Mouse (Mus musculus): ENCODE results near the gene Unc119. TPM values are rescaled to one million over a fixed set of nuclear protein-coding genes. Genes with fewer than 3 reads are reported as not detected.
A peak's percentile ranks its signal among the peaks of the same experiment; 100 is the strongest.

The Unc119 gene
- 68.6 and 69.1 TPM in 2 replicates for polyA plus RNA-seq (2015; fragmentation: Nextera tagmentation; extraction: Ambion mirVana)

DNA sequence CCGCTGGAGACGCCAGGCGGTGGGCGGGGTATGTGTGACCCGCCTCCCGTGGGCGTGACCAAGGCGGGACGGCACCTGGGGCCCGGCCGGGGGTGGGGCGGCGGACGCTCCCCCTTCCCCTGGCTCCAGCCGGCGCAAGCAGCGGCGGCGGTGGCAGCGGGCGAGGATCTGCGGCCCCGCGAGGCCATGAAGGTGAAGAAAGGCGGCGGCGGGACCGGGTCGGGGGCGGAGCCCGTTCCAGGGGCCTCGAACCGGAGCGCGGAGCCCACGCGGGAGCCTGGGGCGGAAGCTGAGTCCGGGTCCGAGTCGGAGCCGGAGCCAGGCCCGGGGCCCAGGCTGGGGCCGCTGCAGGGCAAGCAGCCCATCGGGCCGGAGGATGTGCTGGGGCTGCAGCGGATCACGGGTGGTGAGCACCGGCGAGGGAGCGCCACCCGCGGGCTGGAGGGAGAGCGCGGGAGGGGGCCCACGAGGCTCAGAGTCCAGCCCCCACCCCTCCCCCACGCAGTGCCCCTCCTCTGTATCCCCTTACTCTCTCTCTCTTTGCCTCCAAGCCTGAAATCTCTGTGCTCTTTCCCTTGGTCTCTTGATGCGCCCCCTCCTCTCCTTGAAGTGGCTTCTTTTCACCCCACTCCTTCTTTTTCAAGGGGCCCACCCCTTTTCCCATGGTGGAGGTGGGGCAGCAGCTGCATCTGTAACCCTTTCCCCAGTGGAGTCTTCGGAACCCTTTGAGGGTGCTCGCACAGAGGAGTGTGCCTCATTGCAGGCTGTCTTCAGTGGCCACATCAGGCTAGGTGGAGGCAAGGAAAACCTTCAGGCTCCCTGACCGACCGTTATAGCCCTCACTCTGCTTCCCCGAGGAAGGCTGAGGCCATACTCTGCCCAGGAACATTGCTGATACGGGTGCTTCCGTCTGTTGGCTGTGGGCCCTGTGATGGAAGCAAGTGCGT is at the start of gene Unc119:
Gene Unc119, plus strand, starts transcription at position 102 of the 947 bp plus-strand sequence.
- 1% methylated on average over 58 of the region's 66 CpGs for WGBS
- ATAC-seq = peak; percentile 86

DNA sequence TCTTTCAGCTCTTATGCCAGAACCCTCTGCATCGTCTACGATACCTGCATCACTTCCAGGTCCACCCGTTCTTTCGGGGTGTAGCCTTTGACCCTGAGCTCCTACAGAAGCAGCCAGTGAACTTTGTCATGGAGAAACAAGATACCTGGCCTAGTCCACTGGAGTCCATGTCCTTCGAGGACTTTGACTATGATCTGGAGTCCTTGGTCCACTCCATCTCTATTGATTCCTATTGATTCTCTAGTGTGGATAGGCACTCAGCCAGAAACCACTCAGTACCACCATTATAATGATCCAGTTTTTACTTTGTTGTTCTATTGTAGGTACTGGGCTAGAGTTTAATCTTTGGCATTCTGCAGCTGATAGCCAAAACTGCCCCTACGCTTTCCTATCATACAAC is 48.7 kb upstream of the Unc119 start:
- no peaks in the 10 kb centered on the region for H3K9me3 ChIP-seq (ENCODE audit: control insufficient read depth, low read length)
- 96% methylated on average over 6 of the region's 6 CpGs for WGBS

More for the DNA sequence above, at the start of gene Unc119:
- Histone ChIP-seq H3K4me3 (replicated peaks; ENCODE audit: low read length) (peak within 1 kb of the TSS; percentile 63), H3K4me2 (ENCODE audit: low read length) (peak within 1 kb of the TSS; percentile 62), H3K9ac (replicated peaks; ENCODE audit: low read depth, low read length) (peak within 1 kb of the TSS; percentile 87), H3K4me1 (replicated peaks; ENCODE audit: control insufficient read depth, insufficient read depth, low read length) (peaks cover 21% of the 10 kb centered on the region), H3K9me3 (ENCODE audit: control insufficient read depth, low read length) (no peaks in the 10 kb centered on the region), H3K27me3 (replicated peaks; ENCODE audit: control insufficient read depth, insufficient read depth, low read length) (no peaks in the 10 kb centered on the region), H3K36me3 (ENCODE audit: control insufficient read depth, insufficient read depth) (peaks cover 7% of the 10 kb centered on the region; the same call in 1 of the 2 replicates), H3K27ac (ENCODE audit: low read length) (peak within 1 kb of the TSS; percentile 52)

DNA sequence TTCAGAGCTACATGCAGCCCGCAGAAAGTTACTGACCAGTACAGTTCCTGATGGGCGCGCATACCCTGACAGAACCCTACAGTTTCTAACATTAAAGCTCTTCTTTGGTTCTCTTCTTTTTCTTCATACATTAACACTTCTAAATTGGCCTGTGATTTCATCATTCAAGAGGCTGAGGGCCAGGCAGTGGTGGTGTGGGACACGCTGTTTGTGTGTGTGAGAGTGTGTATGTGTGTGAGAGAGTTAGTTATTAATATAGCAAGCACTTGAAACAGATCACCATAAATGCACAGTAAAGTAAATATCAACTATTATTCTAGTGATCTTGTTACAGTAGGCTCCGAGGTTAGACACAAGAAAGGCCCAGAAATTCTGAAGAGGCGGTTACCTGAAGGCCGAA is 42.4 kb upstream of the Unc119 start:
- Histone ChIP-seq H3K4me3 (replicated peaks; ENCODE audit: low read length) (peak overlapping the region; percentile 76), H3K4me1 (replicated peaks; ENCODE audit: control insufficient read depth, insufficient read depth, low read length) (peaks cover 11% of the 10 kb centered on the region), H3K36me3 (ENCODE audit: control insufficient read depth, insufficient read depth) (no peaks in the 10 kb centered on the region), H3K9ac (replicated peaks; ENCODE audit: low read depth, low read length) (peak overlapping the region; percentile 47), H3K27ac (ENCODE audit: low read length) (0 out of 2 replicates have a peak overlapping the region, but pooled peaks have one; percentile 11), H3K9me3 (ENCODE audit: control insufficient read depth, low read length) (no peaks in the 10 kb centered on the region), H3K4me2 (ENCODE audit: low read length) (peak overlapping the region; percentile 100), H3K27me3 (replicated peaks; ENCODE audit: control insufficient read depth, insufficient read depth, low read length) (no peaks in the 10 kb centered on the region)
- peak; percentile 10; the same call in 1 of the 2 replicates for ATAC-seq
- 68% methylated on average over 7 of the region's 7 CpGs for WGBS

More for the DNA sequence above, 48.7 kb upstream of the Unc119 start:
- ATAC-seq = no peak
- no peak overlapping the region for H3K27ac ChIP-seq (ENCODE audit: low read length)
- H3K4me1 ChIP-seq (replicated peaks; ENCODE audit: control insufficient read depth, insufficient read depth, low read length) = no peaks in the 10 kb centered on the region
- H3K4me2 ChIP-seq (ENCODE audit: low read length) = no peak overlapping the region
- H3K36me3 ChIP-seq (ENCODE audit: control insufficient read depth, insufficient read depth) = peaks cover 10% of the 10 kb centered on the region
- no peaks in the 10 kb centered on the region for H3K27me3 ChIP-seq (replicated peaks; ENCODE audit: control insufficient read depth, insufficient read depth, low read length)
- H3K9ac ChIP-seq (replicated peaks; ENCODE audit: low read depth, low read length) = no peak overlapping the region
- no peak overlapping the region for H3K4me3 ChIP-seq (replicated peaks; ENCODE audit: low read length)

DNA sequence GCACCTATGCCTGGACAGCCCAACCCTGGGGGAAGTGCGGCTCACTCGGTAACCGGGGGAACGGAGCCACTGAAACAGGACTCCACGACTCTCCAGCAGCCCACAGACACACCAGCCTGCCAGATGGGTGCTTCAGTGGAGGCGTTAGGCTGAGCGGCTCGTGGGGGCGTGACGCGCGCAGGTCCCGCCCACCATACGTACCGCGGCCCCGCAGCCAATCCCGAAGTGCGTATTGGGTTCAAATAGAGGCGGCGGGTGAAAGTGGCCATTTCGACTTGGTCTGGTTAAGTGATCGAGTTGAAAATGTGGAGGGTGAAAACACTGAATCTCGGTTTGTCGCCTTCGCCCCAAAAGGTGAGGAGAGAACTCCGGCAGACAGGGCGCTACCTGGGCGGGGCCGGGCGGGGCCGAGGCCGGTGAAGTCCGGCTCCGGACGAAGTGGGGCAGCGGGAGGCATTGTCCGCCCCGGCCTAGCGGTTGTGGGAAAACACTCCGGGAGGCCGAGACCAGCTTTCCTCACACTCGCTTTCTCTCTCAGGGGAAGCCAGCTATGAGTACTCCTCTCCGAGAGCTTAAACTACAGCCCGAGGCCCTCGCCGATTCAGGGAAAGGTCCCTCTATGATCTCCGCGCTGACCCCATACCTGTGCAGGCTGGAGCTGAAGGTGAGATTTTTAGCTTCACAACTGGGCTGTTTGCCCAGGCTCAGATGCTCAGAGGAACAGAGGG is 41.8 kb upstream of the Unc119 start, which contains the start of gene Spag5:
Gene Spag5, plus strand, starts transcription at position 173 of the 728 bp plus-strand sequence.
- H3K27ac ChIP-seq (ENCODE audit: low read length) = peak within 1 kb of the TSS; percentile 33; the same call in 1 of the 2 replicates
- no peaks in the 10 kb centered on the region for H3K36me3 ChIP-seq (ENCODE audit: control insufficient read depth, insufficient read depth)
- peaks cover 11% of the 10 kb centered on the region for H3K4me1 ChIP-seq (replicated peaks; ENCODE audit: control insufficient read depth, insufficient read depth, low read length)
- peak; percentile 100 for ATAC-seq
- no peaks in the 10 kb centered on the region for H3K27me3 ChIP-seq (replicated peaks; ENCODE audit: control insufficient read depth, insufficient read depth, low read length)
- peak within 1 kb of the TSS; percentile 100 for H3K4me2 ChIP-seq (ENCODE audit: low read length)
- no peaks in the 10 kb centered on the region for H3K9me3 ChIP-seq (ENCODE audit: control insufficient read depth, low read length)
- peak within 1 kb of the TSS; percentile 76 for H3K4me3 ChIP-seq (replicated peaks; ENCODE audit: low read length)
- H3K9ac ChIP-seq (replicated peaks; ENCODE audit: low read depth, low read length) = peak within 1 kb of the TSS; percentile 54
- under 1% methylated on average over 49 of the region's 49 CpGs for WGBS

DNA sequence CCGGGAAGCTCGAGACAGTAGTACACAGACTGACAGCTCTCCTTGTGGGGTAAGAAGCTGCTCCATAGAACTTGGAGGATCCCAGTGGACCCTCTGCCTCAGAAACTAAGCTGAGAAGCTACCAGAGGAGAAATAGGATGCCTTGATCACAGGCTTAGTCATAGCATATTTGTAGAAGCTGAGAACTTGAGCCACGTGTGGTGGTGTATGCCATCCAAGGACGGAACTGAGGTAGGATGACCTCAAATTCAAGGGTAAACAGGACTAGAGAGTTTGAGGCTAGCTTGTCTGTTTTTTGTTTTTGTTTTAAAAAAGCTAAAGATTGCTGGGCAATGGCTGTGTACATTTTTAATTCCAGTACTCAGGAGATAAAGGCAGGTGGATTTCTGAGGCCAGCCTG is 38.0 kb upstream of the Unc119 start:
- no peaks in the 10 kb centered on the region for H3K36me3 ChIP-seq (ENCODE audit: control insufficient read depth, insufficient read depth)
- no peaks in the 10 kb centered on the region for H3K9me3 ChIP-seq (ENCODE audit: control insufficient read depth, low read length)
- no peaks in the 10 kb centered on the region for H3K27me3 ChIP-seq (replicated peaks; ENCODE audit: control insufficient read depth, insufficient read depth, low read length)
- H3K9ac ChIP-seq (replicated peaks; ENCODE audit: low read depth, low read length) = no peak overlapping the region
- H3K4me2 ChIP-seq (ENCODE audit: low read length) = no peak overlapping the region
- H3K4me1 ChIP-seq (replicated peaks; ENCODE audit: control insufficient read depth, insufficient read depth, low read length) = peaks cover 13% of the 10 kb centered on the region
- whole genome bisulfite sequencing = 94% methylated on average over 4 of the region's 4 CpGs
- H3K27ac ChIP-seq (ENCODE audit: low read length) = no peak overlapping the region
- no peak for ATAC-seq
- H3K4me3 ChIP-seq (replicated peaks; ENCODE audit: low read length) = no peak overlapping the region

DNA sequence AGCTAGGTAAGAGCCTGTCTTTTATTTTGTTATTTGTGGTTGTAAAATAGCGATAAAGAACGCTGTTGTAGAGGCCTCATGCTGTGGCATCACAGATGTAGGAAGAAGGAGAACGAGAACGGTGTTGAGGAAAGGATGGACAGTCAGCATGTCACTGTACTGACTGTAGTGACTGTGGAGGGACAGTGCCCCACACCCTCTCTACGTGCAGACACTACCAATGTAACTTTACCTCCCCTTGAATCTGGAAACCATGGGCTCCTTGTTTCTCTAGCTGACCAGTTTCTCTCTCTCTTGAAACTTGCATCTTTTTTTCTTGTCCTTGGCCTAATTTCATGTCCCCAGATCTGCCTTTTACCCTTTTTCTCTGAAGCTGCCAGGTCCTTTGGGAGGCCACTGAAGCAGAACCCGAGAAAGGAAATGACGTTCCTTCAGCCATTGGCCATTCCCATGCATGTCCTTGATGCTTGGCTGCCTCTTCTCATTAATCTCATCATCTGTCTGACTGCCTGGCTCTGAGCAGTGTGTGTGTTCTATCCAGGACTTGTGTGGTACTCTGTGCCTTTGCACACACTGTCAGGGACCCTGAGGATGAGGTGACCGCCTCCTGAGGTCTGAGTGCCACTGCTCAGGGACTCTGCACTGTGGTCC is 32.3 kb upstream of the Unc119 start:
- WGBS = 90% methylated on average over 8 of the region's 8 CpGs

DNA sequence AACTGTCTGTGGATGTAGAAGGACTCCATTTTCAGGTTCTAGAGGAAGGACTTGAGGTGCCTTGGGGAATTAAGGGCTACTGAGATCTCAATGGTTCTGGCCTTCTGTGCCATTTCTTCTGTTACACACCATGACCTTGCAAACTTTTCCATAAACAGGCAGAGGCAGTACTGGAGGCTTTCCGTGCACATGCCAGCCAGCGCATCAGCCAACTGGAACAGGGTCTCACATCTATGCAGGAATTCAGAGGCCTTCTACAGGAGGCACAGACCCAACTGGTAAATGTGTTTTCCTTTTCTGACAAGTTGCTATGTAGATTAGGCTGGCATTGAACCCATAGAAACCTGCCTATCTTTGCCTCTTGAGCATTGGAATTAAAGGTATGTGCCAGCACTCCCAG is 29.6 kb upstream of the Unc119 start:
- Histone ChIP-seq H3K9ac (replicated peaks; ENCODE audit: low read depth, low read length) (no peak overlapping the region), H3K36me3 (ENCODE audit: control insufficient read depth, insufficient read depth) (0 out of 2 replicates have a peak, but pooled peaks cover 6% of the 10 kb centered on the region), H3K4me1 (replicated peaks; ENCODE audit: control insufficient read depth, insufficient read depth, low read length) (no peaks in the 10 kb centered on the region), H3K27me3 (replicated peaks; ENCODE audit: control insufficient read depth, insufficient read depth, low read length) (no peaks in the 10 kb centered on the region), H3K9me3 (ENCODE audit: control insufficient read depth, low read length) (no peaks in the 10 kb centered on the region), H3K4me2 (ENCODE audit: low read length) (no peak overlapping the region), H3K4me3 (replicated peaks; ENCODE audit: low read length) (no peak overlapping the region), H3K27ac (ENCODE audit: low read length) (no peak overlapping the region)
- no peak for ATAC-seq
- 94% methylated on average over 2 of the region's 2 CpGs for WGBS

More for the DNA sequence above, 32.3 kb upstream of the Unc119 start:
- ATAC-seq = no peak
- Histone ChIP-seq H3K4me2 (ENCODE audit: low read length) (no peak overlapping the region), H3K9ac (replicated peaks; ENCODE audit: low read depth, low read length) (no peak overlapping the region), H3K4me1 (replicated peaks; ENCODE audit: control insufficient read depth, insufficient read depth, low read length) (0 out of 2 replicates have a peak, but pooled peaks cover 3% of the 10 kb centered on the region), H3K4me3 (replicated peaks; ENCODE audit: low read length) (no peak overlapping the region), H3K9me3 (ENCODE audit: control insufficient read depth, low read length) (no peaks in the 10 kb centered on the region), H3K36me3 (ENCODE audit: control insufficient read depth, insufficient read depth) (0 out of 2 replicates have a peak, but pooled peaks cover 3% of the 10 kb centered on the region), H3K27me3 (replicated peaks; ENCODE audit: control insufficient read depth, insufficient read depth, low read length) (no peaks in the 10 kb centered on the region), H3K27ac (ENCODE audit: low read length) (no peak overlapping the region)

DNA sequence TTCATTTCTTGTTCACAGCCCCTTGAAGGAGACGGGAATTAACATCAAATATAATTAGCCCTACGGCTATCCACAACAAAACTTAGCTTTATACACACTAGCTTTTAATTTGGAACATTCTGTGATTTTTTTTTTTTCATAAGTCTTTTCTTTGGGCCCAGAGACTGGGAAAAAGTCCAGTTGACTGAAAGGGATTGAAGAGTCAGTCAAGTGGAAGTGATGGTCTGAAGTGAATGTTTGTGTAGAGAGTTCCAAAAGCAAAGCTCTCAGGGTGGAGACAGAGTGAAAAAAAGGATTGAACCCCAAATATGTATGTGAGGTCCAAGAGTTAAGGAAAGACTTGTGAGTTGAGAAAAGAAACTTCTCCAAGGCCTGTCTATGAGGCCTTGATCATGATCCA is 24.9 kb upstream of the Unc119 start:
- no peak for ATAC-seq
- Histone ChIP-seq H3K4me2 (ENCODE audit: low read length) (no peak overlapping the region), H3K27ac (ENCODE audit: low read length) (no peak overlapping the region), H3K4me3 (replicated peaks; ENCODE audit: low read length) (no peak overlapping the region), H3K9me3 (ENCODE audit: control insufficient read depth, low read length) (no peaks in the 10 kb centered on the region), H3K36me3 (ENCODE audit: control insufficient read depth, insufficient read depth) (0 out of 2 replicates have a peak, but pooled peaks cover 6% of the 10 kb centered on the region), H3K9ac (replicated peaks; ENCODE audit: low read depth, low read length) (no peak overlapping the region), H3K27me3 (replicated peaks; ENCODE audit: control insufficient read depth, insufficient read depth, low read length) (no peaks in the 10 kb centered on the region), H3K4me1 (replicated peaks; ENCODE audit: control insufficient read depth, insufficient read depth, low read length) (peaks cover 14% of the 10 kb centered on the region)
- 36% methylated on average over 2 of the region's 2 CpGs for WGBS

Data from forebrain, embryonic 16.5 days (tissue).